Mouse (Mus musculus): ENCODE data around the gene Sox10. TPM values are rescaled to one million over a fixed set of nuclear protein-coding genes. Genes with fewer than 3 reads are reported as not detected.

Gene Sox10
- polyA plus RNA-seq, 2 experiments = 0.12 to 0.14 TPM

- under 1% methylated on average over 57 of the region's 57 CpGs for WGBS (ENCODE audit: insufficient replicate concordance)
- Histone ChIP-seq H3K9ac (replicated peaks) (peak within 1 kb of the TSS; percentile 88), H3K27me3 (ENCODE audit: control insufficient read depth, insufficient read depth, low read length) (peaks cover 2% of the 10 kb centered on the region), H3K36me3 (replicated peaks; ENCODE audit: control insufficient read depth, insufficient read depth, low read depth) (peaks cover 5% of the 10 kb centered on the region), H3K4me2 (ENCODE audit: low read depth) (peak within 1 kb of the TSS; percentile 96), H3K9me3 (ENCODE audit: control insufficient read depth, low read length) (no peaks in the 10 kb centered on the region), H3K4me1 (replicated peaks; ENCODE audit: control insufficient read depth in 2 of 2, insufficient read depth in 2 of 2, low read length in 1 of 2) (peaks cover 5 to 11% of the 10 kb centered on the region in 2 experiments; a peak in 2 of 4 replicates), H3K27ac (no peak within 1 kb of the TSS), H3K4me3 (ENCODE audit: insufficient read depth in 1 of 2, low read depth in 2 of 2, low read length in 2 of 2) (peak within 1 kb of the TSS; percentile 73 to 90)
- peak; percentile 87 for ATAC-seq (ENCODE audit: insufficient read depth)
- peak; percentile 91 to 94 (median 91) for DNase-seq (ENCODE audit: low read depth in 3 of 3, low spot score in 3 of 3)
- peak; percentile 23; the same call in 1 of the 2 replicates for TF ChIP-seq CTCF (IDR thresholded peaks at IDR 0.05; ENCODE audit: low read depth)
- TF ChIP-seq EP300 (IDR thresholded peaks at IDR 0.05; ENCODE audit: low read depth) = no peak
Observed at GRCm38 (mm10) chr15:79140866-79141565, 24.0 kb downstream of the Sox10 start, which contains the start of the genes Polr2f and 1700088E04Rik. Gene Polr2f (plus strand): TSS chr15:79141009. Gene 1700088E04Rik (minus strand): TSS chr15:79141253.

- Histone ChIP-seq H3K27ac (no peak overlapping the region), H3K27me3 (ENCODE audit: control insufficient read depth, insufficient read depth, low read length) (peaks cover 2% of the 10 kb centered on the region), H3K4me1 (replicated peaks; ENCODE audit: control insufficient read depth in 2 of 2, insufficient read depth in 2 of 2, low read length in 1 of 2) (peaks cover 5 to 11% of the 10 kb centered on the region in 2 experiments; a peak in 2 of 4 replicates), H3K9me3 (ENCODE audit: control insufficient read depth, low read length) (no peaks in the 10 kb centered on the region), H3K36me3 (replicated peaks; ENCODE audit: control insufficient read depth, insufficient read depth, low read depth) (no peaks in the 10 kb centered on the region; the same call in 1 of the 2 replicates), H3K4me2 (ENCODE audit: low read depth) (no peak overlapping the region), H3K4me3 (ENCODE audit: insufficient read depth in 1 of 2, low read depth in 2 of 2, low read length in 2 of 2) (no peak overlapping the region), H3K9ac (replicated peaks) (no peak overlapping the region)
- ATAC-seq (ENCODE audit: insufficient read depth) (no peak), DNase-seq (ENCODE audit: low read depth in 3 of 3, low spot score in 3 of 3) (peak in 1 of 3 experiments; percentile 9)
- WGBS (ENCODE audit: insufficient replicate concordance) = 48% methylated on average over 10 of the region's 10 CpGs
- TF ChIP-seq CTCF (IDR thresholded peaks at IDR 0.05; ENCODE audit: low read depth) (peak; percentile 75), EP300 (IDR thresholded peaks at IDR 0.05; ENCODE audit: low read depth) (no peak)
Observed at GRCm38 (mm10) chr15:79139640-79140039, 25.4 kb downstream of the Sox10 start.

- peaks cover 0 to 6% of the 10 kb centered on the region in 2 experiments; a peak in 1 of 4 replicates for H3K4me1 ChIP-seq (replicated peaks; ENCODE audit: control insufficient read depth in 2 of 2, insufficient read depth in 2 of 2, low read length in 1 of 2)
- no peaks in the 10 kb centered on the region for H3K36me3 ChIP-seq (replicated peaks; ENCODE audit: control insufficient read depth, insufficient read depth, low read depth)
- TF ChIP-seq CTCF (IDR thresholded peaks at IDR 0.05; ENCODE audit: low read depth) (no peak), EP300 (IDR thresholded peaks at IDR 0.05; ENCODE audit: low read depth) (no peak)
- H3K4me3 ChIP-seq (ENCODE audit: insufficient read depth in 1 of 2, low read depth in 2 of 2, low read length in 2 of 2) = no peak overlapping the region
- no peak overlapping the region for H3K9ac ChIP-seq (replicated peaks)
- H3K4me2 ChIP-seq (ENCODE audit: low read depth) = no peak overlapping the region
- H3K27me3 ChIP-seq (ENCODE audit: control insufficient read depth, insufficient read depth, low read length) = peaks cover 2% of the 10 kb centered on the region
- DNase-seq (ENCODE audit: low read depth in 3 of 3, low spot score in 3 of 3) = no peak
- WGBS (ENCODE audit: insufficient replicate concordance) = 61% methylated on average over 11 of the region's 11 CpGs
- H3K27ac ChIP-seq = no peak overlapping the region
- H3K9me3 ChIP-seq (ENCODE audit: control insufficient read depth, low read length) = no peaks in the 10 kb centered on the region
- no peak for ATAC-seq (ENCODE audit: insufficient read depth)
Observed at GRCm38 (mm10) chr15:79135783-79136575, 29.1 kb downstream of the Sox10 start.

- no peaks in the 10 kb centered on the region for H3K36me3 ChIP-seq (replicated peaks; ENCODE audit: control insufficient read depth, insufficient read depth, low read depth)
- ATAC-seq (ENCODE audit: insufficient read depth) = no peak
- peaks cover 0 to under 1% of the 10 kb centered on the region in 2 experiments; a peak in 1 of 4 replicates for H3K4me1 ChIP-seq (replicated peaks; ENCODE audit: control insufficient read depth in 2 of 2, insufficient read depth in 2 of 2, low read length in 1 of 2)
- no peak overlapping the region for H3K4me3 ChIP-seq (ENCODE audit: insufficient read depth in 1 of 2, low read depth in 2 of 2, low read length in 2 of 2)
- H3K27me3 ChIP-seq (ENCODE audit: control insufficient read depth, insufficient read depth, low read length) = peaks cover 2% of the 10 kb centered on the region
- DNase-seq (ENCODE audit: low read depth in 3 of 3, low spot score in 3 of 3) = no peak
- no peaks in the 10 kb centered on the region for H3K9me3 ChIP-seq (ENCODE audit: control insufficient read depth, low read length)
- TF ChIP-seq EP300 (IDR thresholded peaks at IDR 0.05; ENCODE audit: low read depth) (no peak), CTCF (IDR thresholded peaks at IDR 0.05; ENCODE audit: low read depth) (no peak)
- no peak overlapping the region for H3K27ac ChIP-seq
- no peak overlapping the region for H3K9ac ChIP-seq (replicated peaks)
- WGBS (ENCODE audit: insufficient replicate concordance) = 72% methylated on average over 9 of the region's 9 CpGs
- no peak overlapping the region for H3K4me2 ChIP-seq (ENCODE audit: low read depth)
Observed at GRCm38 (mm10) chr15:79135332-79135731, 29.7 kb downstream of the Sox10 start.
